Mouse (Mus musculus) myocyte (in vitro differentiated cells): Measurements from ENCODE around the gene Gipr.

Experiments used
- CEBPB ChIP-seq: IDR thresholded peaks from 2 replicates; pipeline ENCODE4 v1.6.1; 2011; ENCODE audit warnings: mild to moderate bottlenecking, moderate library complexity; ENCODE audit not compliant: poor library complexity, insufficient read depth, severe bottlenecking
- E2F4 ChIP-seq: IDR thresholded peaks from one replicate; pipeline ENCODE4 v1.6.1; 2011; ENCODE audit warnings: mild to moderate bottlenecking, control low read depth, moderate library complexity; ENCODE audit not compliant: insufficient read depth
- POLR2A ChIP-seq: IDR thresholded peaks from one replicate; pipeline ENCODE4 v1.6.1; 2011; ENCODE audit warnings: low read depth, mild to moderate bottlenecking, control low read depth, moderate library complexity; ENCODE audit not compliant: insufficient read length
- POLR2AphosphoS2 ChIP-seq: IDR thresholded peaks from one replicate; pipeline ENCODE4 v1.6.1; 2011; ENCODE audit warnings: low read depth, control low read depth; ENCODE audit not compliant: insufficient read length
- REST ChIP-seq: IDR thresholded peaks from one replicate; pipeline ENCODE4 v1.6.1; 2011; ENCODE audit warnings: mild to moderate bottlenecking, control low read depth, moderate library complexity; ENCODE audit not compliant: insufficient read depth, insufficient read length
- TCF12 ChIP-seq: IDR thresholded peaks from one replicate; pipeline ENCODE4 v1.6.1; 2011; ENCODE audit warnings: mild to moderate bottlenecking, control low read depth; ENCODE audit not compliant: poor library complexity, insufficient read depth, severe bottlenecking

DNA sequence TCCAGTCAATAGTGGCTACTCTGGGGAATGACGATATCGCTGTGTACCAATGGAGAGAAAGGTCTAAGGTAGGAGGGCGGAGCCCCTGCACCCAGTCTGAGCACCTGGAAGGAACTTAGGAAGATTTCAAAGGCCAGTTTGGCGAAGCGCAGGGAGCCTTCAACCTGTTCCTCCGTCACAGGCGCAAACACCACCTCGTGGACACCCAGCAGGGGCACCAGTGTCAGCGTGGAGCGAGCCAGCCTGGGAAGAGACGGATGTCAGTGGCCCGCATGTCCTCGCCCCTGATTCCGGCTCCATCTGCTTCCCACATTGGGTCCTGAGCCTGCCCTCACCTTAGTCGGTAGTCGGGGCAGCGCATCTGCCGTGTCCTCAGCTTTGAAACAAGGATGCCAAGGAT is 6.5 kb downstream of the Gipr start:
- TF ChIP-seq POLR2AphosphoS2 (no peak), CEBPB (no peak), POLR2A (no peak), E2F4 (no peak), REST (no peak), TCF12 (no peak)
